Mouse (Mus musculus): ENCODE data around the gene Lcn4.

Gene Lcn4

DNA sequence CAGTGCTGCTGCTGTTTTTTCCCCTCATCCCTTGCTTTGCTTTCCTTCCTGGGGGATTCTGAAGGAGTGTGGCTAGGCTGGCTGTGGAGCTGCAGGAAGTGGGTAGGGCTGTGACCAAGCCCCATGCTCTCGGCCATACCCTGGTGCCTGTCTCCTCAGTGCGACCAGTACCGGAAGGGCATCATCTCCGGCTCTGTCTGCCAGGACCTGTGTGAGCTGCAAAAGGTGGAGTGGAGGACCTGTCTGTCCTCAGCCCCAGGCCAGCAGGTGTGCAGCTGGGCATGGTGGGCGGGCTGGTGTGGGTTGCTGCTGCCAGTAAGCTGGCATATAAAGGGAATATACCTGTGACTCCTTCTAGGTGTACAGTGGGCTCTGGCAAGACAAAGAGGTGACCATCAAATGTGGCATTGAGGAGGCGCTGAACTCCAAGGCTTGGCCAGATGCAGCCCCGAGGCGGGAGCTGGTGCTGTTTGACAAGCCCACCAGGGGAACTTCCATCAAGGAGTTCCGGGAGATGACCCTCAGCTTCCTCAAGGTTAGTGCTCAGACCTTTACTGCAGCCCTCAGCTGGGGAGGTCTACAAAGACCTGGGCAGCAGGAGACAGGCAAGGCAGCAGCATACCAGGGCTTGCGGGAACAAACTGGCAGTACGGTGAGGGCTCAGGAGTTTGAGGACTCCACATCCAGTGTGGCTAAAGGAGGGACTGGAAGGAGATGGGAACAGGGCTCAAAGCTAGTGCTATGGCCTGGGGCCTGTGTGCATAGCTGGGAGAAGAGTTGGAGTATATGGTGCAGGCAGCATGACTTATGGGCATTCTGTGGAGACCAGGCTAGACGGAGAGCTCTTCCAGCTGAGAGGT lies 36.2 kb downstream of the Lcn4 start:
- DNase-seq (ENCODE audit: low spot score in 2 of 2), result peak; percentile 28 to 40

DNA sequence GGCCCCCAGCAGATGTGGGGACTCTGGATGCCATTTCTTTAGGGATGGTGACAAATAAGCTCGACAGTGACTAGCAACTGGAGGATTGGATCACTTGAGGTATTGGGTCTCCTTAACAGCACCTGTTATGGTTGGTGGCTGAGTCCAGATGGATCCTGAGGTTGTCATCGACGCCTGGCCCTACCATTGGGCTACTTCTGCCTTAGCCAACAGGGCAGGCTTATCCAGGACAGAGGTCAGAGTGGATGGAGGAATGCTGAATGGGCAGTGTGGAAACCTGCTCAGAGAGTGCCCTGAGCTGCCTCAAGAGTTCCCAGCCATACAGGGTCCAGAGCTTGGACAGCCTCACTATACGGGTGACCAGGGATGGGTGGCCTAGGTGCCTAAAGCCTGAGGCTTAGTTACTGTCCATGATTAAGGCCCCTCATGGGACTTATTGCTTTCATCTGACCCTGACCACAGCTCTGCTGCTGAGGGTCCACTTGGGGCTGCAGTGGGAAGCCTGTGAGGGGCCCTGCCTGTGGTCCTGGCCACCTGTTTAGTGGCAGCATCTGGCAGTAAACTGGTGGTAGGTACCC lies 37.0 kb downstream of the Lcn4 start:
- DNase-seq (ENCODE audit: low spot score in 2 of 2), result no peak

- DNase-seq (ENCODE audit: low spot score in 2 of 2), result no peak
Measured at GRCm38 (mm10) chr2:26632541-26633395, 38.3 kb downstream of the Lcn4 start.

GRCm38 (mm10) chr2:26628792-26629437 lies 42.2 kb downstream of the Lcn4 start:
- DNase-seq (ENCODE audit: low spot score in 2 of 2), result no peak

- peak; percentile 35 to 37 for DNase-seq (ENCODE audit: low spot score in 2 of 2)
Measured at GRCm38 (mm10) chr2:26627921-26628739, 43.0 kb downstream of the Lcn4 start, which contains the start of gene Fam69b. Gene Fam69b, plus strand, starts transcription at chr2:26628457.

DNA sequence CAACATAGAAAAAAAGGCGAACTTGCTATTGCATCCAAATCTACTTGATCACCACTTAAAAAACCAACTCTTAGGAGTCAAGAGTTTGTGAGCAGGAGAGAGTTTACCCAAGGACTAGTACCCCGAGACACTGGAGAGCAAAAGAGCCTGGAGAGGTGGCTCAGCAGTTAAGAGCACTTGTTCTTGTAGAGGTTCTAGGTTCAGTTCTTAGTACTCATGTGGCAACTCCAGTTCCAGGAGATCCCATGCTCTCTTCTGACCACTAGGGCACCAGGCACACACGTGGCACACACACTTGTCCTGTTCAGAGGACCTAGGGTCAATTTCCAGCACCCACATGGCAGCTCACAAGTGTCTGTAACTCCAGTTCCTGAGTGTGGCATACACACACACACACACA lies 45.0 kb downstream of the Lcn4 start:
- DNase-seq (ENCODE audit: low spot score in 2 of 2), result no peak

- no peak for DNase-seq (ENCODE audit: low spot score in 2 of 2)
Measured at GRCm38 (mm10) chr2:26625419-26625818, 45.7 kb downstream of the Lcn4 start.

GRCm38 (mm10) chr2:26622984-26623383 lies 48.1 kb downstream of the Lcn4 start:
- DNase-seq (ENCODE audit: low spot score in 2 of 2), result no peak

- DNase-seq (ENCODE audit: low spot score in 2 of 2), result no peak
Measured at GRCm38 (mm10) chr2:26621246-26621645, 49.8 kb downstream of the Lcn4 start.

- DNase-seq (ENCODE audit: low spot score in 2 of 2), result no peak
Measured at GRCm38 (mm10) chr2:26617928-26618327, 53.2 kb downstream of the Lcn4 start.
